Mouse (Mus musculus) heart, adult 2 months (tissue): ENCODE measurements at regions not wholly inside any gene's neighbourhood (a gene's known extent, or its start where the extent isn't known, plus 50 kb on each side); places are given as distances from the start of the nearest gene placed in this dataset.

Experiments
- CTCF ChIP-seq: fragments of 200-600 bp; IDR thresholded peaks from 2 replicates; pipeline ENCODE4 v1.8.1; 2022; ENCODE audit warnings: antibody characterized with exemption, mild to moderate bottlenecking, moderate library complexity
- EP300 ChIP-seq: fragments of 200-500 bp; IDR thresholded peaks from 2 replicates; pipeline ENCODE4 v1.6.1; 2011; ENCODE audit warnings: low read depth, low read length, control low read depth; ENCODE audit not compliant: insufficient read depth
- POLR2A ChIP-seq: fragments of 200-500 bp; IDR thresholded peaks from 2 replicates; pipeline ENCODE4 v1.6.1; 2011; ENCODE audit warnings: mild to moderate bottlenecking, low read depth, low read length, control low read depth; ENCODE audit not compliant: insufficient read depth

GRCm38 (mm10) chr9:49189426-49189825, 60.9 kb upstream of the Gm4894 start:
- TF ChIP-seq CTCF (no peak), POLR2A (no peak), EP300 (no peak)
